Mouse (Mus musculus): ENCODE measurements around the gene Adamts17. TPM values are rescaled to one million over a fixed set of nuclear protein-coding genes. Genes with fewer than 3 reads are reported as not detected.

Adamts17 gene
- polyA plus RNA-seq, 1 experiment from 2014 or later, result 3.5 TPM

DNA sequence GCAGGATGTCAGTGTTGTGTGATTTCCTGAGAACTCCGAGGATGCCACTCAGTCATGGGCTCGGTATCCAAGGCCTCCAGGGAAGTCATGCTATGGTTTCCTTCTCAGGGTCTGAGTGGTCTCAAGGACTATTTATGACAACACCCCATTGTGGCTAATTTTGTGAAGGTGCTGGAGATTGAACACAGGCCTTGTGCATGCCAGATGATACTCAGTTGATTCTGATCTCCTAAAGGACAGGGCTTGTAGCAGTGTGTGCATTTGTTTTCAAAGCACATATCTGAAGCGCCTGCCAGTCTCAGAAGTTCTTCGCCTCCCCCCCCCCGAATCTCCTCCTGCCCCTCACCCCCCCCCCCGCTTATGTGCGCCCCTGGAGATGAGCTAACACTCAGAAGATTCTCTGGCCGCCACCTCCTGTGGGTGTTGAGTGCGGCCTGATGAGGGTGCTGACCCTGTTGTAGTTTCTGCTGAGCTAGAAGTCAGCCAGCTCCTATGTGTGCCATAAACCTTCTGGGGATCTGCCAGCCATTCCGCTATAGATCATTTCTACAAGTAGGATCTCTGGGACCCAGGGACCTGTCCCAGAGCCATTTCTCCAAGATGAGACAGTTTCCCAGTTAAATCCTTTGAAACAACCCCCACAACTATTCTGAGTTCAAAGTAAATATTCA lies 232.6 kb downstream of the Adamts17 start:
- no peak overlapping the region for H3K27ac ChIP-seq (replicated peaks)
- no peak overlapping the region for H3K4me2 ChIP-seq (replicated peaks)
- H3K9me3 ChIP-seq, result no peaks in the 10 kb centered on the region
- H3K27me3 ChIP-seq, result no peaks in the 10 kb centered on the region
- WGBS, result 87% methylated on average over 10 of the region's 10 CpGs
- no peak for ATAC-seq (replicated peaks)
- H3K9ac ChIP-seq (replicated peaks), result no peak overlapping the region
- no peaks in the 10 kb centered on the region for H3K4me1 ChIP-seq
- H3K4me3 ChIP-seq, result no peak overlapping the region
- H3K36me3 ChIP-seq, result no peaks in the 10 kb centered on the region

DNA sequence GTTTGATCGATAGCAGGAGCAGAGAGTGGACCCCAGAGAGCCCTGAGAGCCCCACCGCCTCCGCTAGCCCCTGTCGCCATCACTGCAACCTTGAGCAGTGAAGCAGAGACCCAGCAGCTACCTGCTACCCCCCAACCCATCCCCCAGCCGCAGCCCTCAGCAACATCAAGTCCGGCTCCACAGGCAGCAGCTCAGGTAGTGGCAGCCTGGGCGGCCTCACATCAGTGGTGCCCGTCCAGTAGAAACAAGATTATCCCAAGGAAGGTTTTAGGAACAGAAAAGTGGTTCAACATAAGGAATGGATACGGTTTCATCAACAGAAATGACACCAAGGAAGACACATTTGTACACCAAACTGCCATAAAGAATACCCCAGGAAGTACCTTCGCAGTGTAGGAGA lies 243.2 kb downstream of the Adamts17 start:
- H3K27me3 ChIP-seq, result no peaks in the 10 kb centered on the region
- no peak for ATAC-seq (replicated peaks)
- H3K4me2 ChIP-seq (replicated peaks), result no peak overlapping the region
- H3K9ac ChIP-seq (replicated peaks), result no peak overlapping the region
- H3K9me3 ChIP-seq, result no peaks in the 10 kb centered on the region
- no peak overlapping the region for H3K4me3 ChIP-seq
- H3K27ac ChIP-seq (replicated peaks), result no peak overlapping the region
- no peaks in the 10 kb centered on the region for H3K4me1 ChIP-seq
- H3K36me3 ChIP-seq, result no peaks in the 10 kb centered on the region
- WGBS, result 90% methylated on average over 10 of the region's 10 CpGs

DNA sequence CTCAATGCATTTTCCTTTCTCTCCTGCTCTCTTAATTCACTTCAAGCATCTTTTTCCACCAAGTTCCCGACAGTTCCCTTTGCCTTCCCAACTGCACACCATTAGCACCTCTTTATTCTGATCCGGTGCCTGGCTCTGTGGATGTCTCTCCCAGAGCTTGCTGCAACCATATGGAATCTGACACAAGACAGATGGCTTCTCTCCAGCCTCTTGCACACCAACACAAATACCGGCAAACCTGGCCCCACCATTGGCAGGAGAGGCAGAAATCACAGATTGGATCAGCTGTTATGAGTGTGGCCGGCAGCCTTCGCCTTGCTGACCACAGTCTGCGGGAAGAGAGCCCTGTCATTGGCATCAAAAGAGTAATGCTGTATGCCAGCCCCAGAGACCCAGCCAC lies 248.2 kb downstream of the Adamts17 start:
- no peaks in the 10 kb centered on the region for H3K27me3 ChIP-seq
- H3K4me1 ChIP-seq, result peaks cover 5% of the 10 kb centered on the region; the same call in 1 of the 2 replicates
- 55% methylated on average over 6 of the region's 6 CpGs for WGBS
- ATAC-seq (replicated peaks), result peak; percentile 85
- H3K4me3 ChIP-seq, result no peak overlapping the region
- H3K36me3 ChIP-seq, result no peaks in the 10 kb centered on the region
- H3K27ac ChIP-seq (replicated peaks), result peak overlapping the region; percentile 36; the same call in 1 of the 2 replicates
- H3K4me2 ChIP-seq (replicated peaks), result no peak overlapping the region
- H3K9me3 ChIP-seq, result no peaks in the 10 kb centered on the region
- no peak overlapping the region for H3K9ac ChIP-seq (replicated peaks)

DNA sequence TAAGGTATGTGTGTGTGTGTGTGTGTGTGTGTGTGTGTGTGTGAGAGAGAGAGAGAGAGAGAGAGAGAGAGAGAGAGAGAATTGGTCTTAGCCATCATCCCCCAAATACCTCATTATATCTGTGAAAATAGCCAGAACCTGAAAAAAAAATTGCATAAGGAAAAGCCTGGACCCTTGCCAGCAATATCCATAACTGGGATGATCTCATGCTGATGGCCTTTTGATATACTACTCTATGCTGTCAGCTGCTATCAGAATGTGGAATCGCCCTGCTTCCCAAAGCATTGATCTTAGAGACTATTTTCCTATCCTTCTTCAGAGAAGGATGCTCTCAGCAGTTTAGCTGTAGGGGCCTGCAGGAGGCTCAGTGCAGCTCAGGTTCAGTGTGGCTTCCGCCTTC lies 257.6 kb downstream of the Adamts17 start:
- WGBS, result 84% methylated on average over 2 of the region's 2 CpGs
- ATAC-seq (replicated peaks), result no peak

DNA sequence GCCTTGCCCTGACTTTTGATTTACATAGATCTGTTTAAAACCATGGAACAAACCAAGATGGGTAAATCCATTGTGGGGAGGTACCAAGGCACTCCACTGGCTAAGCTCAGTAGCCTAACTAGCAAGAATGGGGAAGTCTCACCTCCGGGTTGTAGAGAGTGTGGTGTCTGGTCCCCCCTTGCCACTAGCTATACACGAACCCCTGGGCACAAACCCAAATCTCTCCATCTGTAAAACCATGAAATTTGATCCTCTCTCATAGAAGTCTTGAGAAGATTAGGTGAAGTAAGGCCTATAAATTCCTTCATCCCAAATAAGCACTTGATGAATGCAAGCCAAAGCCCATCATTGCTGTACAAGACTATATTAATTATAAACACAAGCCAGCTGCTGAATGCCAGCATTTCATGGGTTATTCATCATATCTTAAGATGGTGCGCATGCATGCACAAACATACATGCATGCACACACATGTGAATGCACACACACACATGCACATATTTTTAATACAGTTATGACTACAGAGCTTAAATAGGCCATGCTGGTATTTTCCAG lies 262.0 kb downstream of the Adamts17 start:
- H3K27ac ChIP-seq (replicated peaks), result no peak overlapping the region
- H3K9me3 ChIP-seq, result no peaks in the 10 kb centered on the region
- H3K9ac ChIP-seq (replicated peaks), result no peak overlapping the region
- no peaks in the 10 kb centered on the region for H3K36me3 ChIP-seq
- ATAC-seq (replicated peaks), result no peak
- no peaks in the 10 kb centered on the region for H3K27me3 ChIP-seq
- H3K4me1 ChIP-seq, result no peaks in the 10 kb centered on the region
- WGBS, result 78% methylated on average over 3 of the region's 3 CpGs
- H3K4me3 ChIP-seq, result no peak overlapping the region
- no peak overlapping the region for H3K4me2 ChIP-seq (replicated peaks)

More for the DNA sequence above, 257.6 kb downstream of the Adamts17 start:
- Histone ChIP-seq H3K27ac (replicated peaks) (no peak overlapping the region), H3K9ac (replicated peaks) (no peak overlapping the region), H3K4me3 (no peak overlapping the region), H3K36me3 (no peaks in the 10 kb centered on the region), H3K27me3 (no peaks in the 10 kb centered on the region), H3K4me2 (replicated peaks) (no peak overlapping the region), H3K4me1 (no peaks in the 10 kb centered on the region), H3K9me3 (no peaks in the 10 kb centered on the region)

DNA sequence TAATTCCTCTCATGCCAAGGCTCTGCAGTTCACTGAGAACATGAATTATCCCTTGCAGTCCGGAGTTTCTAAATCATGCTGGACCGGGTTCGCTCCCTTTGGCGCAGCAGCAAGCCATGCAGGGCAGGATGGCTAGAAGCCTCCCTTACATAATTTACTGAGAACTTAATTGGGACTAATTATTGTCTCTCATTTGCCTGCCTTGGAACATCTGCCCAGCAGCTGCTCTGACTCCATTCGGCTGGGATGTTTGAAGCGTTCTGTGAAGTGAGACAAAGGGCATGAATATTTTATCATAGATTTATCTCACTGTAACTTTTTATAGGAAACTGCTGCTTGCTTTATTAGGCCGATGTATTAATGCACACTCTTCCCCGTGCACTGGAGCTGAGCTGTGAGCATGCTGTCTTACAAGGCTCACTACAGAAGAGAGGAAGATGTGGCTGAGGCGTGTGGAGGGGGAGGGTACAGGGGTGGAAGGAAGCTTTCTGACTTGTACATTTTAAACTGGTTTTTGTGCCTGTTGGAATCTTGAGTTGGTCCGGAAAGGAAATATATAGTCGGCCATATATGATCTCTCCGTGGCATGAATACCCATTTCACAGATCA lies 271.1 kb downstream of the Adamts17 start:
- peak; percentile 88 for ATAC-seq (replicated peaks)
- no peak overlapping the region for H3K4me3 ChIP-seq

DNA sequence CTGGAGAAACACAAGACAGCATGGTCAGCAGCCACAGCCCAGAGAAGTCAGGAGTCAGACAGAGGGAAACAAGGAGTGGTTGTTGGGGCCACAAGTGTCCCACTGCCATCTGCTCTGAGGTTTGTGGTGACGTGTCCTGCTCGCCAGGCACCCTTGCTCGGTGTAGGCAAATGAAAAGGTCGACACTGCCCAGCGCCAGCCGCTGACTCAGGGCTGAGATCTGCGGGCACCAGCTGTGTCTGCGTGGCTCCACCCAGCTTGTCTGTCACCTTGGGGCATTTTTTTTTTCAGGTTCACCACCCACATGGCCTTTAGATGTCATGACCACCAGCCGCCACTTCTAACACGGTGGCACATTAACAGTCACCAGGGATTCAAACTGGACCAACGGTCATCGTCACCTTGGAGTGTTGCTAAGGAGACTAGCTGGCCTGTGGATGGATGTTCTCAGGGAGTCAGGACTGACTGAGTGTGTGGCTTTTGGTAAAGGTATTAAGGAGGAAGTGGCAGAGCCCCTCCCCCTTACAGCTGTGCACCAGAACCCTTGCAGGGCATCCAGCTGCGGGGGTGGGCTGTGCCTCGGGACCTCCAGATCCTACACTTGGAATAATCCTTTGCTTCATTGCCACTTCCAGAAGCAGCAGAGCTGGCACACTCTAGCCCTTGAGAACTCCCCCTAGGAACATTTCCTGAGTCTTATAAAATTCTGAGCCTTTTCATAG lies 273.1 kb downstream of the Adamts17 start:
- no peaks in the 10 kb centered on the region for H3K4me1 ChIP-seq
- no peak overlapping the region for H3K9ac ChIP-seq (replicated peaks)
- WGBS, result 78% methylated on average over 14 of the region's 14 CpGs
- H3K27ac ChIP-seq (replicated peaks), result no peak overlapping the region
- no peak overlapping the region for H3K4me2 ChIP-seq (replicated peaks)
- no peaks in the 10 kb centered on the region for H3K36me3 ChIP-seq
- H3K4me3 ChIP-seq, result no peak overlapping the region
- H3K27me3 ChIP-seq, result no peaks in the 10 kb centered on the region
- no peak for ATAC-seq (replicated peaks)
- H3K9me3 ChIP-seq, result no peaks in the 10 kb centered on the region

More for the DNA sequence above, 271.1 kb downstream of the Adamts17 start:
- Histone ChIP-seq H3K4me1 (no peaks in the 10 kb centered on the region), H3K27me3 (no peaks in the 10 kb centered on the region), H3K27ac (replicated peaks) (peak overlapping the region; percentile 51), H3K4me2 (replicated peaks) (no peak overlapping the region), H3K9ac (replicated peaks) (no peak overlapping the region), H3K36me3 (no peaks in the 10 kb centered on the region), H3K9me3 (no peaks in the 10 kb centered on the region)
- WGBS, result 55% methylated on average over 12 of the region's 12 CpGs

DNA sequence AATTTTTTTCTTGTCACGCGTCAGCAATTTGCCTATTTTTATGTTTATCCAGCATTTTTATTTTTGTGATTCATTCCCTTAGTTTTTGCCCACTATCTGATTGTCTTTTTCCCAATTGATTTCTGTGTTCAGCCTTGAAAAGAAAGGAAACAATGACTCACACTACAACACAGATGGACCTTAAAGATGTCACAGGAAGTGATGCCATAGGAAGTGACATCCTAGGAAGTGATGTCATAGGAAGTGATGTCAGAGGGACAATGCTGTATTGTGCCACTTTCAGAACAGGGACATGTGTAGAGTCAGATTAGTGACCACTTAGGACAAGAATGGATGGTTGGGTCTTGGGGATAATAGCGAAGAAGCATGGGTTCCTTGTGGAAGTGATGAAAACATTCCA lies 274.5 kb downstream of the Adamts17 start:
- Histone ChIP-seq H3K4me2 (replicated peaks) (no peak overlapping the region), H3K4me1 (no peaks in the 10 kb centered on the region), H3K36me3 (no peaks in the 10 kb centered on the region), H3K27me3 (no peaks in the 10 kb centered on the region), H3K9me3 (no peaks in the 10 kb centered on the region), H3K27ac (replicated peaks) (no peak overlapping the region), H3K9ac (replicated peaks) (no peak overlapping the region), H3K4me3 (no peak overlapping the region)
- ATAC-seq (replicated peaks), result no peak
- WGBS, result over 99% methylated on average over 3 of the region's 3 CpGs

DNA sequence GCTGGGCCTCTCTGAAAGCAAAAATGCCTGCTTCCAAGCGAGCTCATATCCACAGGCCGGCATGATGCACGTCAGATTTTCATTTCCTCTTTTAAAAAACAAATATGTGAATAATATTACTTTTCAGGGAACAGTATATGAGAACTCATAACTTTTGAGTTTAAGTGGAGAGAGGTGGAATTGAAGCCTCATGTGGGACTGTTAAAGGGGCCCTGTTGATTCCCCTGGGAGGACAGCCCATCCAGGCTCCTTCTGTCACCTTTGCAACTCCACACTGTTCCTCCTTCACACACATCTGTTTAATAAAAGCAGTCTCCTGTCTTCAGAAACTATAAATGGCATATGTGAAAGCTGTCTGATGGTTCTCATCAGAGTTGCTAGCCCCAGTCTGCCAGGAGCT lies 275.5 kb downstream of the Adamts17 start:
- no peaks in the 10 kb centered on the region for H3K4me1 ChIP-seq
- ATAC-seq (replicated peaks), result no peak
- no peak overlapping the region for H3K4me3 ChIP-seq
- H3K36me3 ChIP-seq, result no peaks in the 10 kb centered on the region
- WGBS, result 88% methylated on average over 3 of the region's 3 CpGs
- no peaks in the 10 kb centered on the region for H3K9me3 ChIP-seq
- no peak overlapping the region for H3K4me2 ChIP-seq (replicated peaks)
- no peak overlapping the region for H3K9ac ChIP-seq (replicated peaks)
- H3K27me3 ChIP-seq, result no peaks in the 10 kb centered on the region
- H3K27ac ChIP-seq (replicated peaks), result no peak overlapping the region

DNA sequence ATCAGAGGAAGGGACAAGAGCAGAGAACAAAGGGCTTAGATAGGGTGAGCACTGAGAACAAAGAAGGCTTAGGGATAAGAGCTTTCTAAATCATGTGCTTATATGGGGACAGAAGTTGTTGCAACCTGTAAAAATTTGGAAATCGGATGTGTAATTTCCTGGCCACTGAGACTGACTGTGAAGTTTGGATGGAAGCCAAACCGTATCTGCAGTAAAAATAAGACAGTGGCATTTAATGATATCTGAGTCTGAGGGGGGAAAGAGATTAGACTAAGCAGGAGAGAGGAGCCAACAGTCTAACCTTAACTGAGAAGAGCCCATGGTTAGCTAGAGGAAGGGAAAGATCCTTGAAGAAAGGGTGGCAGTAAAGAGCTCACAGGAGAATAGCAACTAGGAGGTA lies 295.6 kb downstream of the Adamts17 start:
- H3K4me3 ChIP-seq, result no peak overlapping the region
- no peak for ATAC-seq (replicated peaks)
- no peak overlapping the region for H3K9ac ChIP-seq (replicated peaks)
- H3K27me3 ChIP-seq, result no peaks in the 10 kb centered on the region
- 61% methylated on average over 2 of the region's 2 CpGs for WGBS
- no peak overlapping the region for H3K4me2 ChIP-seq (replicated peaks)
- no peaks in the 10 kb centered on the region for H3K9me3 ChIP-seq
- no peaks in the 10 kb centered on the region for H3K36me3 ChIP-seq
- H3K27ac ChIP-seq (replicated peaks), result 0 out of 2 replicates have a peak overlapping the region, but pooled peaks have one; percentile 4
- H3K4me1 ChIP-seq, result 0 out of 2 replicates have a peak, but pooled peaks cover 8% of the 10 kb centered on the region

DNA sequence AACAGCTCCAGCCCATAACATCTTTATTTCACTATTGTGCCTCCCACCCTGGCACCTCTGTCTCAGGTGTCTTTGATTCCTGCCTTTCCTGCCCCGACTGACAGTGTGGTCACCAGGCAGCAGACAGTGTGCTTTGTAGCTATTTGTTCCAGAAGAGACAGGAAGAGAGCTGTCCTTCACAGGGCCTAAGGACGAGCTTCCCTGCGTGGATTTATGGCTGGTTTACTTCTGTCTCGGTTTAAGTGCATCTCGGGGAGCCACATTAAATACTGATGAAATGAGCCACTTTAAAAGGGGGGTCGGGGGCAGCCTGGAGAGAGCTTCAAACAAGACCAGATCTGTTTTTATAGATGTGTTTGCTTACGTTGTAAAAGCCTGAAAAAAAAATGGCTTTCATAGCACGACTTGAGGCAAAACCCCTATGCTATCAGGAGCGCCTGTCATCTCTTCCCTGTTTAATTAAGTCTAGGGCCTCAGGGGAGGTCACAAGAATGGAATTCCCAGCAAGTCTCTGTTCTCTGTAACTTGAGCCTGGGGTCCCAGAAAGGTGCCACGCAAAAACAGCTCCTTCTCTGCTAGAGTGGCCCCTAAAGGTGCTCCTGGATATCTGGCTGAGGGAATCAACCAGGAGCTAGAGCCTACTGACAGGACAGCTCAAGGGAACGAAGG lies 302.9 kb downstream of the Adamts17 start:
- no peak overlapping the region for H3K9ac ChIP-seq (replicated peaks)
- H3K9me3 ChIP-seq, result no peaks in the 10 kb centered on the region
- no peaks in the 10 kb centered on the region for H3K27me3 ChIP-seq
- no peak overlapping the region for H3K4me2 ChIP-seq (replicated peaks)
- H3K27ac ChIP-seq (replicated peaks), result no peak overlapping the region
- ATAC-seq (replicated peaks), result no peak
- H3K4me1 ChIP-seq, result peaks cover 6% of the 10 kb centered on the region
- no peak overlapping the region for H3K4me3 ChIP-seq
- 31% methylated on average over 11 of the region's 11 CpGs for WGBS
- no peaks in the 10 kb centered on the region for H3K36me3 ChIP-seq

DNA sequence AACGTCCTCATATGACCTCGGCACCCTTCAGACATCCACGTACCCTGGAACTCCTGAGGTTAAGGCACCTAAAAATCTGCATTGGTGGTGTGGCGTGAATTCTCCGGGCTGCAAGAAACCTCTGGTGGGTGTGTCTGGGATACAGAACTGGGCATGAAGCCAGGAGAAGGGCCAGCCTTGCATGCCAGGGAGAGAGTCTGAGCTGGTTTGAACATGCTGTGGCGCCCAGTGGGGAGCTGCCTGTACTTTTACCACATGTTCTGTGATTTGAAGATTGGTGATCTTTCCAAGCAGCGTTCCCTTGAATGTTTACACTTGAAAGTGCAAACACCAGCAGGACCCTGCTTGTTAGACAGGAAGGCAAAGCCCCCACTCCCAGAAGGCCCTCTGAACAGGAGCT lies 306.2 kb downstream of the Adamts17 start:
- no peak overlapping the region for H3K4me3 ChIP-seq
- 64% methylated on average over 7 of the region's 7 CpGs for WGBS
- H3K4me2 ChIP-seq (replicated peaks), result no peak overlapping the region
- no peaks in the 10 kb centered on the region for H3K36me3 ChIP-seq
- no peaks in the 10 kb centered on the region for H3K9me3 ChIP-seq
- H3K27me3 ChIP-seq, result no peaks in the 10 kb centered on the region
- H3K27ac ChIP-seq (replicated peaks), result no peak overlapping the region
- no peak overlapping the region for H3K9ac ChIP-seq (replicated peaks)
- no peak for ATAC-seq (replicated peaks)
- peaks cover 6% of the 10 kb centered on the region for H3K4me1 ChIP-seq

Measured in forebrain, embryonic 15.5 days (tissue).